Mouse (Mus musculus) embryonic facial prominence, embryonic 14.5 days (tissue): ENCODE results near the gene Ptprc. TPM values are rescaled to one million over a fixed set of nuclear protein-coding genes. Genes with fewer than 3 reads are reported as not detected.

Source experiments
- ATAC-seq: fragments of 200-750 bp; cut with Nextera tagmentation; 2 replicates; pipeline ENCODE4 v1.8.0; 2017; ENCODE audit warnings: low read depth, moderate number of reproducible peaks, moderate TSS enrichment
- DNase-seq: peaks from one replicate; pipeline ENCODE4 v3.0.0-alpha.2; 2015; ENCODE audit warnings: low spot score
- H3K27ac ChIP-seq: fragments of 300-500 bp; sonication (generic); replicated peaks from 2 replicates; pipeline ENCODE4 v1.5.1; 2014; ENCODE audit warnings: low read depth, mild to moderate bottlenecking, low read length, moderate library complexity
- H3K27me3 ChIP-seq: fragments of 300-500 bp; sonication (generic); replicated peaks from 2 replicates; pipeline ENCODE4 v1.6.1; 2014; ENCODE audit warnings: low read length; ENCODE audit not compliant: control insufficient read depth, insufficient read depth
- H3K36me3 ChIP-seq: fragments of 300-500 bp; sonication (generic); 2 replicates; pipeline ENCODE4 v1.6.1; 2014; ENCODE audit warnings: low read length, mixed read lengths; ENCODE audit not compliant: control insufficient read depth, insufficient read depth
- H3K4me1 ChIP-seq: fragments of 300-500 bp; sonication (generic); 2 replicates; pipeline ENCODE4 v1.6.1; 2014; ENCODE audit warnings: antibody characterized with exemption, low read length; ENCODE audit not compliant: control insufficient read depth, insufficient read depth
- H3K4me2 ChIP-seq: fragments of 300-500 bp; sonication (generic); 2 replicates; pipeline ENCODE4 v1.6.1; 2014; ENCODE audit warnings: low read depth, mild to moderate bottlenecking, low read length, moderate library complexity, mixed read lengths
- H3K4me3 ChIP-seq: fragments of 300-500 bp; sonication (generic); 2 replicates; pipeline ENCODE4 v1.5.1; 2014; ENCODE audit warnings: low read depth, mild to moderate bottlenecking, low read length
- H3K9ac ChIP-seq: fragments of 300-500 bp; sonication (generic); 2 replicates; pipeline ENCODE4 v1.6.1; 2014; ENCODE audit warnings: low read depth, mild to moderate bottlenecking, low read length, moderate library complexity, mixed read lengths
- H3K9me3 ChIP-seq: fragments of 300-500 bp; sonication (generic); 2 replicates; pipeline ENCODE4 v1.6.1; 2016; ENCODE audit warnings: low read length; ENCODE audit not compliant: control insufficient read depth
- WGBS: fragments of 180-500 bp; shearing (Covaris S2); extraction: QIAGEN DNeasy Blood & Tissue Kit; methylation state at CpG from one replicate; pipeline ENCODE4 v1.1.7; 2014; 5-methylcytosine and 5-hydroxymethylcytosine counted together
- polyA plus RNA-seq: library from polyadenylated mRNA; unstranded; fragments of >200 nt; fragmentation: Nextera tagmentation; extraction: Ambion mirVana; gene quantifications from 2 replicates; pipeline ENCODE4 v1.2.1, GENCODE M21; 2014

The Ptprc gene
- polyA plus RNA-seq, 1 experiment from 2014 or later = 4.0 TPM

DNA sequence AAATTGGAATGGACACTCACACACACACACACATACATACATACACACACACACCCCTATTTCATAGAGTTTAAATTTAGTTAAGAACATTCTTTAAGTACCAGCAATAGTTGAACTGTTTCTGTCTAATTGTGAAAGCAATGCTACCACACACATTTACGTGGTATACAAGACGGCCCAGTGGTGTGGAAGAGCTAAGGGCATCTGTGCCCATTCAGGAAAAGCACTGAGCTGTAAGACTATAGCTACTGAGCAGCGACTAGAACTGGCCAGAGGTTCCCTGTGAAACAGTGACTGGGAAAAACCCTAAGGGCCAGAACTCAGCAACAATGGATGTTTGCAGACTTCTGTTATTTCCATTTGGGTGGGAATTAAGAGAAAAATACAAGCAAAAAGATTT lies 17.3 kb downstream of the Ptprc start:
- H3K4me2 ChIP-seq = no peak overlapping the region
- ATAC-seq = no peak
- no peak overlapping the region for H3K4me3 ChIP-seq
- WGBS = 59% methylated on average over 3 of the region's 3 CpGs
- no peak overlapping the region for H3K9ac ChIP-seq
- H3K27ac ChIP-seq = no peak overlapping the region
- no peaks in the 10 kb centered on the region for H3K36me3 ChIP-seq
- H3K27me3 ChIP-seq = no peaks in the 10 kb centered on the region
- no peaks in the 10 kb centered on the region for H3K4me1 ChIP-seq
- no peaks in the 10 kb centered on the region for H3K9me3 ChIP-seq
- DNase-seq = peak; percentile 25

DNA sequence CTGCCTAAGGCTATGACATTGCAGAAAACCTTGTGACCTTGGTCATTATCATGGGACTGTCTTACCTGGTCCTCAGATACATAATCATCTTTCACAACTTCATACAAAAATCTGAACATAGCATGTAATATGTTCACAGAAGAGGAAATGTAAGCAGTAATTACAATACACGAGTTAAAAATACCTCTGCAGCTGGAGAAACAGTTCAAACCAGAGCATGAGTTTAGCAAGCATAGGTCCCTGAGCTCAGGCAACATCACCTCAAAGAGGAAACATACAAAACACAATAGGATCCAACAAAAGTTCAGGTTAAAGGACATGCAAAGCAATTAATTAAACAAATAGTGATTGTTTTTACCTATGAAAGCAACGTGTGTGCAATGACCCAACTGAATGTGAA lies 17.8 kb downstream of the Ptprc start:
- no peak for ATAC-seq
- 64% methylated on average over 2 of the region's 2 CpGs for WGBS
- Histone ChIP-seq H3K36me3 (no peaks in the 10 kb centered on the region), H3K4me3 (no peak overlapping the region), H3K27ac (no peak overlapping the region), H3K4me2 (no peak overlapping the region), H3K9ac (no peak overlapping the region), H3K27me3 (no peaks in the 10 kb centered on the region), H3K4me1 (no peaks in the 10 kb centered on the region), H3K9me3 (no peaks in the 10 kb centered on the region)
- no peak for DNase-seq

DNA sequence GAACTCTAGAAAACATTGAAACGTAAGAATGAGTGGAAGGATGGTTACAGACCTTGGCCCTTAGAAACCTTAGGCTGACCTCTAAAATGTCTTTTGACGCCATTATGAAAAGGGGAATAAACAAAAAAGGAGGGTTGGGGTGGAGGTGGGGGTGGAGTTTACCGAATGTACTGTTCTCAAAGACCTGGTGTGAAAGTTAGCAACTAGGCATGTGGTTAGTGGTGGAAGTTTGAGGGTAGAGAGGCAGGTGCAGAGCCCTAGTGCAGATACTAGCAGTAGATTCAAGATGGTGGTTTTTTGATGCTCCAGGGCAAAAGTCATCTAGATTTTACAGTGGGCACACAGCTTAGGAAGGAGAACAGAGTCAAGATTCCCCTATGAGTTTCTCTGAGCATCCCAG lies 18.5 kb downstream of the Ptprc start:
- Histone ChIP-seq H3K4me1 (no peaks in the 10 kb centered on the region), H3K9ac (no peak overlapping the region), H3K4me2 (no peak overlapping the region), H3K4me3 (no peak overlapping the region), H3K36me3 (no peaks in the 10 kb centered on the region), H3K27me3 (no peaks in the 10 kb centered on the region), H3K9me3 (no peaks in the 10 kb centered on the region), H3K27ac (no peak overlapping the region)
- DNase-seq (no peak), ATAC-seq (no peak)
- WGBS = 81% methylated on average over 3 of the region's 3 CpGs

DNA sequence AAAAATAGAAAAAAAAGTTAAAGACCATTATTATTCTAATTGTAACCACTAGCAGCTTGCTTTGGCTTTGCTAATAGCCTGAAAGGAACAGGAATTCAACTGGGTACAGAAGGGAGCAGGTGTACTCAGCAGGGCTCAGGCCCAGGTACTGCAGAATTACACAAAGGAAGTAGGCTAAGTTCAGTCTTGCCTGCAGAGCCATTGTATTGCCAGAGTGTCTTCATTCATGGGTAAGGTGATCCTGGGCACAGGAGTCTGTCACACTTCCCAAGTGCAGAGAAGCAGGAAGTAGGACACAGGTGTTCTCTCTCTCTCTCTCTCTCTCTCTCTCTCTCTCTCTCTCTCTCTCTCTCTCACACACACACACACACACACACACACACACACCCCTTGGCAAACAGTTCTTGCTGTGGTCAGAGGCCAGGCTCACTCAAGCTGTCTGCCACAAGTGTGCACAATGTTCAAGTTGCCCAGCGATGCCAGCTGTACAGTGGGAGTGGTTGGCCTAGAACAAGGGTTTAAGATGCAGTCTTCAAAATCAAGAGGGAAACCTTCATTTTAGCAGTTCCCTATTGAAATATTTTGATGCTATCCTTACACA lies 21.2 kb downstream of the Ptprc start:
- ATAC-seq (peak; percentile 50; the same call in 1 of the 2 replicates), DNase-seq (no peak)
- H3K4me3 ChIP-seq = no peak overlapping the region
- H3K9me3 ChIP-seq = no peaks in the 10 kb centered on the region
- no peak overlapping the region for H3K4me2 ChIP-seq
- no peaks in the 10 kb centered on the region for H3K27me3 ChIP-seq
- no peak overlapping the region for H3K9ac ChIP-seq
- 63% methylated on average over 1 of the region's 1 CpGs for WGBS
- H3K4me1 ChIP-seq = no peaks in the 10 kb centered on the region
- no peak overlapping the region for H3K27ac ChIP-seq
- no peaks in the 10 kb centered on the region for H3K36me3 ChIP-seq

DNA sequence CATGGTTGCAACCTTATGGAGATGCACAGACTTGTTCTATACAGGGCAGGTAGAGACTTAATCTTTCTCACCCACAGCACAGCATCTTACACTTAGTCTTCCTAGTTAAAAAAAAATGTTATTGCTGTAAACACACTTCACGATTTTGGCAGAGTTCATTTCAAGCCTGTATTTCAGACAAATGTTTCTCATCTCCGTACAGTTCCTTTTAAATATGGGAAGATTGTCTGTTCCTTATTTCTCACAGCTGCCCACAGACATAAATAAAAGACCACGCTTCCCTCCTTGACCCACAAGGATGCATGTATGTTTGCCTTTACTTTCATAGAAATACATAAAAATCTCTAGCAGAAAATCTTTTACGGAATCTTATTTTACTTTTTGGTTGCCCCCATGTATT lies 22.4 kb downstream of the Ptprc start:
- no peak for ATAC-seq
- no peak overlapping the region for H3K4me3 ChIP-seq

DNA sequence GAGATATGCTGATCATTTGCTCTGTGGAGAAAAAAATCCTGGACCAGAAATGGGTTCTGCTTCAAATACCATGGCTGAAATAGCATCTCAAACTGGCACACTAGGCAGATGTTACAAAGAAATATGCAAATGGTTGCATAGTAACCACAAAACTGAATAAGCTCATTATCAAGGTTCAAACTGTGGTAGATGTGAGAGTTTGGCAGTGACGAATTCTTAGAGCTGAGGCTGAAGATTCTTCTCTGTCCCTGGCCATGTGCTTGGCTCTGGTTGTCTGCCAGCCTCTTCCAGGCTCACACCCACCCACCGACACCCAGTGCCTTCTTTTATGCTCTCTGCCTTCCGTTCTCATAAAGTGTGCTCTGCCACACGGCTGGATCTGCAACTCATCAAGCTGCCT lies 26.7 kb downstream of the Ptprc start:
- Histone ChIP-seq H3K36me3 (no peaks in the 10 kb centered on the region), H3K27me3 (no peaks in the 10 kb centered on the region), H3K4me1 (no peaks in the 10 kb centered on the region), H3K9me3 (no peaks in the 10 kb centered on the region), H3K4me3 (no peak overlapping the region), H3K9ac (no peak overlapping the region), H3K27ac (no peak overlapping the region), H3K4me2 (no peak overlapping the region)
- DNase-seq = no peak
- no peak for ATAC-seq
- WGBS = 44% methylated on average over 4 of the region's 4 CpGs

More for the DNA sequence above, 22.4 kb downstream of the Ptprc start:
- Histone ChIP-seq H3K27ac (no peak overlapping the region), H3K9ac (no peak overlapping the region), H3K27me3 (no peaks in the 10 kb centered on the region), H3K4me1 (no peaks in the 10 kb centered on the region), H3K9me3 (no peaks in the 10 kb centered on the region), H3K4me2 (no peak overlapping the region), H3K36me3 (no peaks in the 10 kb centered on the region)
- WGBS = 70% methylated on average over 4 of the region's 4 CpGs
- no peak for DNase-seq

DNA sequence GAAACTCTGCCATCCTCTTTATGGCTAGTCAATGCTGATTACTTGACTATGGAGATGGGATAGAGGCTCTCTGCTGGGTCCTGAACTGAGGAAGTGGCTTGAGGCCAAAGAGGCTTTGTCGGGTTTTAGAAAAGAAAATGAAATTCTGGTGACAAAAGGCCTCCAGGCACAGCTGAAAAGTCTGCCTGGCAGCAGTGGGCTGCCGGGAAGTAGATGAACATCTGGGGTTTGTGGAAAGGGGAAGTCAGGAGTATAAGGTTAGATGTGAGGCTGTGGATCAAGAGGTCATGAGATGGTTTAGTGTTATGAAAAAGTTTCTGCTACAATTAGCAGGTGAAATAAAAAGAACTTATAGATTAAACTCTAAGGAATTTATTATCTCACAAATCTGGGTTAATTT lies 29.9 kb downstream of the Ptprc start:
- Histone ChIP-seq H3K4me1 (no peaks in the 10 kb centered on the region), H3K27ac (no peak overlapping the region), H3K36me3 (no peaks in the 10 kb centered on the region), H3K4me3 (no peak overlapping the region), H3K27me3 (no peaks in the 10 kb centered on the region), H3K9ac (no peak overlapping the region), H3K9me3 (no peaks in the 10 kb centered on the region), H3K4me2 (no peak overlapping the region)
- DNase-seq = no peak
- 19% methylated on average over 2 of the region's 2 CpGs for WGBS
- no peak for ATAC-seq

DNA sequence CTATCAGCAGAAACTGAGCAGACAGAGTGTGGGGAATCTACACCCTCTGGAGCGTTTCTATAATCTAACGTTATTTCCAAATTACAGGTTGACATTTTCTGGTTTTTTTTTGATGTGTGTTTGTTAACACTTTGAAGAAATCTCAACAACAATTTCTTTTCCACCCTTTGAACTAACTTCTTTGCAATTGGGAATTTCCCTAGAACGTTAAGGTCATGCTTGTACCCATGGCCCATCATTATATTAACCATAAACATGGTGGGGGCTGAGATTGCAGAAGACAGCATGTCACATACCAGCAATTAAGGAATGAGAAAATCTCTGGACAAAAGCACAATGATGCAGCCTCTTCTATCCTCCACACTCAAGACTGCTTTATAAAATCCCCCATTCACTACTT lies 30.4 kb downstream of the Ptprc start:
- DNase-seq (no peak), ATAC-seq (no peak)
- Histone ChIP-seq H3K4me3 (no peak overlapping the region), H3K27ac (no peak overlapping the region), H3K27me3 (no peaks in the 10 kb centered on the region), H3K9ac (no peak overlapping the region), H3K4me1 (no peaks in the 10 kb centered on the region), H3K4me2 (no peak overlapping the region), H3K36me3 (no peaks in the 10 kb centered on the region), H3K9me3 (no peaks in the 10 kb centered on the region)
- 75% methylated on average over 3 of the region's 3 CpGs for WGBS

DNA sequence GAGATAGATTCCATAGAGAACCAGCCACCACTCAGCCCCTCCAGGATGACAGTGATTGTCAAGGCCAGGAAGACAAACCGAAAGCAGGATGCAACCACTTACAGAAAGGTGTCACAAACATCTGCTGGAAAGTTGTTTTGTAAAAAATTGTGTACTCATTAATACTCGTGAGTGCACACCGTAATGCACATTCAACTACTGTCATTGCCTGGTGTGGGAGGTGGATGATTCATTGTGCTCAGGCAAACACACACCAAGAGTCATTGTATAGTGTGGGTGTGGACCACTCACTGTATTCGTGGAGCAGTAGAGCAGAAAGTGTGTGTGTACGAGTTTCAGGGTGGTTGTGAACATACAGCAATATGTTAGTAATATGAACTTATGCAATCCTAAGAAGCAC lies 31.1 kb downstream of the Ptprc start:
- H3K27me3 ChIP-seq = no peaks in the 10 kb centered on the region
- WGBS = 88% methylated on average over 5 of the region's 5 CpGs
- H3K4me2 ChIP-seq = no peak overlapping the region
- no peaks in the 10 kb centered on the region for H3K9me3 ChIP-seq
- H3K9ac ChIP-seq = no peak overlapping the region
- ATAC-seq (no peak), DNase-seq (no peak)
- H3K4me3 ChIP-seq = no peak overlapping the region
- no peaks in the 10 kb centered on the region for H3K36me3 ChIP-seq
- H3K4me1 ChIP-seq = no peaks in the 10 kb centered on the region
- H3K27ac ChIP-seq = no peak overlapping the region
